Mouse (Mus musculus) heart, postnatal 25 days (tissue): ENCODE measurements at regions not wholly inside any gene's neighbourhood (a gene's known extent, or its start where the extent isn't known, plus 50 kb on each side); places are given as distances from the start of the nearest gene placed in this dataset.

Experiments
- DNase-seq: peaks from one replicate; pipeline ENCODE4 v3.0.0; 2022; ENCODE audit warnings: low spot score
- intact Hi-C: fragments of 180-260 bp; cut with DNase I; formaldehyde crosslinking; loops from one replicate; pipeline ENCODE4 v1.15.1; 2025

- intact Hi-C loops: loop anchor here (2.0 to 5.0 kb wide), 2 partner anchors 104 to 370 kb away; no protein-coding TSS in a partner anchor
- DNase-seq: no peak
These were observed 419.7 kb upstream of the Ubash3b start for GRCm38 (mm10) chr9:41581152-41581551.

GRCm38 (mm10) chr9:41580611-41581041 lies 419.1 kb upstream of the Ubash3b start:
- peak; percentile 46 for DNase-seq
- intact Hi-C loops: loop anchor here (2.0 to 5.0 kb wide), 2 partner anchors 103 to 370 kb away; no protein-coding TSS in a partner anchor

DNA sequence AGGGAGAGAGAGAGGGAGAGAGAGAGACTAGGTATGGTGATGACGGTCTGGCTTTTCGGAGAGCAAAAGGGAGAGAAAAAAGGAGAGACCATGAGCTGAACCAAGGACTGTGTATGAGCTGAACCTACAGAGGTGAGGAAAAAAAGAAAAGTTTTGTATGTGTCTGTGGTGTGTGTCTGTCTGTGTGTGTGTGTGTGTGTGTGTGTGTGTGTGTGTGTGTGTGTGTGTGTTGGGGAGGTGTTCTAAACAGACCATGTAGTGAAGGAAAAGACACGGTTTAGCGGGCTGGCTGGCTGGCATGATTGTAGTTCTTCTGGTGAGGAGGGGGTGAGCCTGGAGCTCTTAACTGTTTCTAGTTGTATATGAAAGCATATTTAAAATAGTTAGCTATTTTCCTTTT lies 418.6 kb upstream of the Ubash3b start:
- intact Hi-C loops: loop anchor here (2.0 to 5.0 kb wide), 2 partner anchors 103 to 371 kb away; no protein-coding TSS in a partner anchor
- no peak for DNase-seq

GRCm38 (mm10) chr9:41579107-41580014 lies 417.9 kb upstream of the Ubash3b start:
- intact Hi-C loops: loop anchor here (2.0 to 5.0 kb wide), 2 partner anchors 102 to 371 kb away; no protein-coding TSS in a partner anchor
- peak; percentile 53 for DNase-seq

- DNase-seq: no peak
- intact Hi-C loops: no loop called here
These were observed 417.0 kb upstream of the Ubash3b start for GRCm38 (mm10) chr9:41578221-41579106.

- intact Hi-C loops: no loop called here
- no peak for DNase-seq
These were observed 416.3 kb upstream of the Ubash3b start for GRCm38 (mm10) chr9:41577760-41578159.

DNA sequence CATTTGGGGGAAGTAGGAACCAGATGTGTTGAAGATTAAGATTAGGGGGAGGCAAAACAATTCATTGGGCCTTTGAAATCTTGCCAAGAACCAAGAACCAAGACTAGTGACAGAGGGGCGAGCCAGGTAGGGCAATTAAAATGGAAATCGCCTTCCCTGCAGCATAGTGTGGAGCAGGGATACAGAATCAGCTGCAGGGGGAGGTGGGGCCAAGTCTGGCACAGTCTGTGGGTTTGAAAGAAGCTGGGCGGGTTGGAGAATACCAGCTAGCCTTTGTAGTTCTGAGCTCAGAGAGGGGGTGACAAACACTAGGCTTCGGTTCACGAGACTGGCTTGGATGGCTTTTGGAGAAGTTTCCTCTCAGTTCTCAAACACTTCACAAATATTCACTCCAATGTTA lies 414.3 kb upstream of the Ubash3b start:
- intact Hi-C loops: no loop called here
- no peak for DNase-seq

DNA sequence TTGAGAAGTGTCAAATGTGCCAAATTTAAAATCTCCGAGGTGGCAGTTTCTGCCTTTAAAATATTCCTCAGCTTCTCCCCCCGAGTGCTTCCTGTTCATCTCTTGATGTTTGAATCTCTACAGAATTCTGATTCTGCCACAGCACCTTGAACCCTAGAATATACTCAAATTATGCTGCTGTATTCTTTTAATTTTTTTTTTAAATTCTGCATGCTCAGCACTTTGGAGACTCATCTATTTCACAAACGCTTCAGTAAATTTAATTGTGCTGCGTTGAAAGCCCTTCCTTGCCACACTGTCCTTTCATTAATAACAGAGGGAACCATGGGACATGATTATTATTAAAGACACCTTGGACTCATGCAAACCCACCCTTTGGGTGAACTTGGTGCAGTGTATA lies 408.8 kb upstream of the Ubash3b start:
- DNase-seq: no peak
- intact Hi-C loops: loop anchor here (5.0 kb wide), 1 partner anchor 343 kb away; no protein-coding TSS in a partner anchor

- intact Hi-C loops: no loop called here
- no peak for DNase-seq
These were observed 405.0 kb upstream of the Ubash3b start for GRCm38 (mm10) chr9:41566496-41566895.

DNA sequence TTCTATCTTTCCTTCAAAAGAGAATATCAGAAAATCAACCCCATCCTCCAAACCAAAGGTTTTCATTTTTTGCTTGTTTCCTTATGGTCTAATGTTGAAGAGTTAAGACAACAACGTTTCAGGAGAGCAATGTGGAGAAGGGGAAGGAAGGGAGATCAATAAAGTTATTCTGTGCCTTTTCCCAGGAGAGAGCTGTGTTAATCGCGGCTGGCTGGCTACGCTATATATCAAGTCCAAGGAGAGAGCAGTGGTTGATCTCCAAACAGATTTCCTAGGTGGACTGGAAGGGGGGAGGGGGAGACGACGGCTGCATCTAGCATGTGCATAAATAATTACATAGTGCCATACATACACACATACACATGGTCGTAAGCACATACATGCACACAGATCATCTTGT lies 404.3 kb upstream of the Ubash3b start:
- intact Hi-C loops: no loop called here

DNA sequence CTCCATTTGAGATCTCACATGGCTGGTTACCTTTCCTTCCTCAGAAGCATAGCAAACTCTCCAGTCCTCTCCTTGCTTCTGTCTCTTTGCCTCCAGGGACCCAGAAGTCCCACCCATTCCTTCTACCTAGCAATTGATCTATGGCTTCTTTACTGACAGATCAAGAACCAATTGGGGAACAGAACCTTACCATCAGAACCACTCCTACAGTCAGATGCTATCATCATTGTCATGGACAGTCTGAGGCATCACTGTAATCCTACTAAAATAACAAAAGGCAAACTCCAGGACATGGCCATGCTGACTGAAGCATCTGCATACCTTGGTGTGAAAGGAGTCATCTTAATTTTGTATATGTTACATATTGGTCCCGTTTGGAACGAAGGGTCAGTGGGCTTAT lies 401.9 kb upstream of the Ubash3b start:
- DNase-seq: no peak
- intact Hi-C loops: no loop called here

More for the DNA sequence above, 404.3 kb upstream of the Ubash3b start:
- no peak for DNase-seq

DNA sequence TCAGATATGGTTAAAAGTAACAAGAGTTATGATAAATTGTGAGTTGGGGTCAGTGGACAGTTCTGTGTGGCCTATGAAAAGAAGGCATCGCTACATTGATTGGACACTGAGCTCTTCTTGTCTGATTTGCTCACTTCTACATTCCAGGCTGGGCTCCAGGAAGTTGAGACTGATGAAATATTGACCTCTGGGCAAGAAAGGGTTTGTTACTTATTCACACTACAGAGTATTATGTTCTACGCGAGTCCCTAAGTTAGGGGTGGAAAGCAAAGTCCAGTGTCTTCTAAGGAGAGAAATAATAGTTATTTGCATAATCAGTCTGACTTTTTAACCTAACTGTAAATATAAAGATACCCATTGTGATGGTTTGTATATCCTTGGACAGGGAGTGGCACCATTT lies 397.0 kb upstream of the Ubash3b start:
- intact Hi-C loops: no loop called here

GRCm38 (mm10) chr9:41556888-41557287 lies 395.4 kb upstream of the Ubash3b start:
- DNase-seq: no peak
- intact Hi-C loops: no loop called here

More for the DNA sequence above, 397.0 kb upstream of the Ubash3b start:
- DNase-seq: no peak

- DNase-seq: peak; percentile 19
- intact Hi-C loops: no loop called here
These were observed 384.3 kb upstream of the Ubash3b start for GRCm38 (mm10) chr9:41545776-41546175.

GRCm38 (mm10) chr9:41542511-41542910 lies 381.0 kb upstream of the Ubash3b start:
- intact Hi-C loops: no loop called here
- DNase-seq: no peak

- intact Hi-C loops: no loop called here
- DNase-seq: no peak
These were observed 379.8 kb upstream of the Ubash3b start for GRCm38 (mm10) chr9:41541327-41541726.

DNA sequence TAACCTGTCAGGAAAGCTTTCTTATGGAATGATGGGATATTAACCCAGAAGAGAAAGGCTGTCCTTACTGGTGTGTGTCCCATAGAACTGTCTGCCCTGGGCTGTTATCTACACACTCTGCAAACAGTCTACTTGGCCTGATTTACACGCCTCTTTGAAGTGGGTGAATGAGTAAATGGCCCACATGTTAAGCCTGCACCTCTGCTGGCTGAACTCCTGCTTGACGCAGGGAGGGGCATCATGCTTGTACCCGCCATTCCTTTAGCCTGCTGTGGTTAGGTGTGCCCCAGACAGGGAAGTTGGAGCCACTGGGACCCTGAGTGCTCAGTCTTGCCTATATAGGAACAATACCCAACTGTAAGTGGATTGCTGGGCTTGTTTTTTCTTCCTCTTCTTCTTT lies 371.3 kb upstream of the Ubash3b start:
- intact Hi-C loops: no loop called here
- no peak for DNase-seq

GRCm38 (mm10) chr9:41532290-41532689 lies 370.8 kb upstream of the Ubash3b start:
- intact Hi-C loops: no loop called here
- DNase-seq: no peak

DNA sequence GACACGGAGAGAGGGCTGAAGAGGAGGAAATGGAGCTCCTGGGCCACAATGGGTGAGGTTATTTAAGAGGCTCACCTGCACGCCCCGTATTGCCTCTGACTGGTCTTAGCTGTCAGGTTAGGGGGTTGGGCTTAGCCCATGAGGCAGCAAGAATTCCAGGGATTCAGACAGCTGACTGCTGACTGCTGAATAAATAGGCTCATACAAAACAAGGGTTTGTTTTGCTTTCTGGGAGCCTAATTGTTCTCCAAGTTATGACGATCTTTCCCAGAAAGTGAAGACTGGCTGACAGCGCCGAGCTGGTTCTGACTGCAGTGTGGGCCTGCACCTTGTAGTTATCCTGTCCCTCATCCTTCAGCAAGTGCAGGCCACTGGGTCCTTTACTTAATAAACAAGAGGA lies 370.1 kb upstream of the Ubash3b start:
- DNase-seq: no peak
- intact Hi-C loops: no loop called here

DNA sequence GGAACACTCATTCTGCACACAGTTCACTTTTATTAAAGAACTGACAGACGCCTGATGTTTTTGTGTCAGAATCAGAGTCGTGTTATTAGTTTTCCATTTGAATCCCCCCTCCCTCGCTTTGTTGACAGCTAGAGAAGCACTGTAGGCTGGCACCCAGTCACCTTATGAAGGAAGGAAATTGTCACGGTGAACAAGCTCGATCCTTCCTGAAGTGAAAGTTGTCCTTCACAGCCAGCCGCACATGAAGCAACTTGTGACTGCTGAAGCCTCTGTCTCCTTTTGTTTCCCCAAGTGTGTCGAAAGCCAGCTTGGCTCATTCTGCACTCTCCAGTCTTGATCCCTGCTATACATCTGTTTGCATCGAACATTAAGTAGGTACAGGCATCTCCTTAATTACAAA lies 364.6 kb upstream of the Ubash3b start:
- intact Hi-C loops: no loop called here
- DNase-seq: no peak
